Mouse (Mus musculus): ENCODE results near the gene Gabarapl2. TPM values are rescaled to one million over a fixed set of nuclear protein-coding genes. Genes with fewer than 3 reads are reported as not detected.

Gene Gabarapl2
- polyA plus RNA-seq, 1 experiment = 66.4 TPM

- Histone ChIP-seq H3K27me3 (ENCODE audit: control insufficient read depth, insufficient read depth, low read length, poor library complexity, severe bottlenecking) (no peaks in the 10 kb centered on the region), H3K4me1 (ENCODE audit: control insufficient read depth, insufficient read depth, low read length) (no peaks in the 10 kb centered on the region), H3K9me3 (replicated peaks; ENCODE audit: control insufficient read depth, insufficient read depth, low read length, poor library complexity, severe bottlenecking) (no peaks in the 10 kb centered on the region), H3K4me3 (ENCODE audit: low read depth, low read length) (peak overlapping the region; percentile 42), H3K27ac (ENCODE audit: insufficient read depth, low read length) (peak overlapping the region; percentile 62), H3K36me3 (ENCODE audit: control insufficient read depth, insufficient read depth, low read length, poor library complexity, severe bottlenecking) (no peaks in the 10 kb centered on the region; the same call in 1 of the 2 replicates), H3K9ac (ENCODE audit: low read depth, poor library complexity, severe bottlenecking) (0 out of 2 replicates have a peak overlapping the region, but pooled peaks have one; percentile 10)
- no peak for TF ChIP-seq CTCF (IDR thresholded peaks at IDR 0.05; ENCODE audit: low read depth, low read length)
- no peak for TF ChIP-seq POLR2A (IDR thresholded peaks at IDR 0.05; ENCODE audit: insufficient read depth, low read length)
- peak; percentile 29; the same call in 1 of the 2 replicates for TF ChIP-seq EP300 (IDR thresholded peaks at IDR 0.05; ENCODE audit: insufficient read depth, low read depth, low read length)
Observed at GRCm38 (mm10) chr8:111939516-111940142, 874 bp upstream of the Gabarapl2 start.

- no peaks in the 10 kb centered on the region for H3K27me3 ChIP-seq (ENCODE audit: control insufficient read depth, insufficient read depth, low read length, poor library complexity, severe bottlenecking)
- H3K9ac ChIP-seq (ENCODE audit: low read depth, poor library complexity, severe bottlenecking) = peak overlapping the region; percentile 81
- no peak overlapping the region for H3K27ac ChIP-seq (ENCODE audit: insufficient read depth, low read length)
- TF ChIP-seq EP300 (IDR thresholded peaks at IDR 0.05; ENCODE audit: insufficient read depth, low read depth, low read length) = no peak
- no peak for TF ChIP-seq POLR2A (IDR thresholded peaks at IDR 0.05; ENCODE audit: insufficient read depth, low read length)
- no peak for TF ChIP-seq CTCF (IDR thresholded peaks at IDR 0.05; ENCODE audit: low read depth, low read length)
- no peaks in the 10 kb centered on the region for H3K9me3 ChIP-seq (replicated peaks; ENCODE audit: control insufficient read depth, insufficient read depth, low read length, poor library complexity, severe bottlenecking)
- peaks cover 6% of the 10 kb centered on the region for H3K36me3 ChIP-seq (ENCODE audit: control insufficient read depth, insufficient read depth, low read length, poor library complexity, severe bottlenecking)
- H3K4me3 ChIP-seq (ENCODE audit: low read depth, low read length) = peak overlapping the region; percentile 90
- H3K4me1 ChIP-seq (ENCODE audit: control insufficient read depth, insufficient read depth, low read length) = no peaks in the 10 kb centered on the region
Observed at GRCm38 (mm10) chr8:111941101-111941454, 575 bp downstream of the Gabarapl2 start.

GRCm38 (mm10) chr8:111943544-111943943 lies 3.0 kb downstream of the Gabarapl2 start:
- no peak overlapping the region for H3K9ac ChIP-seq (ENCODE audit: low read depth, poor library complexity, severe bottlenecking)
- H3K27ac ChIP-seq (ENCODE audit: insufficient read depth, low read length) = no peak overlapping the region
- H3K4me3 ChIP-seq (ENCODE audit: low read depth, low read length) = no peak overlapping the region
- TF ChIP-seq CTCF (IDR thresholded peaks at IDR 0.05; ENCODE audit: low read depth, low read length) = no peak
- TF ChIP-seq EP300 (IDR thresholded peaks at IDR 0.05; ENCODE audit: insufficient read depth, low read depth, low read length) = peak; percentile 70; the same call in 1 of the 2 replicates
- TF ChIP-seq POLR2A (IDR thresholded peaks at IDR 0.05; ENCODE audit: insufficient read depth, low read length) = no peak
- peaks cover 18% of the 10 kb centered on the region for H3K36me3 ChIP-seq (ENCODE audit: control insufficient read depth, insufficient read depth, low read length, poor library complexity, severe bottlenecking)
- H3K9me3 ChIP-seq (replicated peaks; ENCODE audit: control insufficient read depth, insufficient read depth, low read length, poor library complexity, severe bottlenecking) = no peaks in the 10 kb centered on the region
- no peaks in the 10 kb centered on the region for H3K4me1 ChIP-seq (ENCODE audit: control insufficient read depth, insufficient read depth, low read length)
- H3K27me3 ChIP-seq (ENCODE audit: control insufficient read depth, insufficient read depth, low read length, poor library complexity, severe bottlenecking) = no peaks in the 10 kb centered on the region

- Histone ChIP-seq H3K27ac (ENCODE audit: insufficient read depth, low read length) (0 out of 2 replicates have a peak overlapping the region, but pooled peaks have one; percentile 1), H3K9ac (ENCODE audit: low read depth, poor library complexity, severe bottlenecking) (no peak overlapping the region), H3K36me3 (ENCODE audit: control insufficient read depth, insufficient read depth, low read length, poor library complexity, severe bottlenecking) (peaks cover 34% of the 10 kb centered on the region), H3K4me3 (ENCODE audit: low read depth, low read length) (no peak overlapping the region), H3K9me3 (replicated peaks; ENCODE audit: control insufficient read depth, insufficient read depth, low read length, poor library complexity, severe bottlenecking) (no peaks in the 10 kb centered on the region), H3K27me3 (ENCODE audit: control insufficient read depth, insufficient read depth, low read length, poor library complexity, severe bottlenecking) (no peaks in the 10 kb centered on the region), H3K4me1 (ENCODE audit: control insufficient read depth, insufficient read depth, low read length) (no peaks in the 10 kb centered on the region)
- TF ChIP-seq POLR2A (IDR thresholded peaks at IDR 0.05; ENCODE audit: insufficient read depth, low read length) (no peak), EP300 (IDR thresholded peaks at IDR 0.05; ENCODE audit: insufficient read depth, low read depth, low read length) (no peak), CTCF (IDR thresholded peaks at IDR 0.05; ENCODE audit: low read depth, low read length) (no peak)
Observed at GRCm38 (mm10) chr8:111947144-111947543, 6.6 kb downstream of the Gabarapl2 start.

- no peak overlapping the region for H3K4me3 ChIP-seq (ENCODE audit: low read depth, low read length)
- H3K36me3 ChIP-seq (ENCODE audit: control insufficient read depth, insufficient read depth, low read length, poor library complexity, severe bottlenecking) = peaks cover 37% of the 10 kb centered on the region
- H3K27me3 ChIP-seq (ENCODE audit: control insufficient read depth, insufficient read depth, low read length, poor library complexity, severe bottlenecking) = no peaks in the 10 kb centered on the region
- no peaks in the 10 kb centered on the region for H3K9me3 ChIP-seq (replicated peaks; ENCODE audit: control insufficient read depth, insufficient read depth, low read length, poor library complexity, severe bottlenecking)
- no peak for TF ChIP-seq POLR2A (IDR thresholded peaks at IDR 0.05; ENCODE audit: insufficient read depth, low read length)
- no peak for TF ChIP-seq CTCF (IDR thresholded peaks at IDR 0.05; ENCODE audit: low read depth, low read length)
- no peak for TF ChIP-seq EP300 (IDR thresholded peaks at IDR 0.05; ENCODE audit: insufficient read depth, low read depth, low read length)
- no peak overlapping the region for H3K9ac ChIP-seq (ENCODE audit: low read depth, poor library complexity, severe bottlenecking)
- H3K4me1 ChIP-seq (ENCODE audit: control insufficient read depth, insufficient read depth, low read length) = no peaks in the 10 kb centered on the region
- no peak overlapping the region for H3K27ac ChIP-seq (ENCODE audit: insufficient read depth, low read length)
Observed at GRCm38 (mm10) chr8:111947954-111948353, 7.5 kb downstream of the Gabarapl2 start.

GRCm38 (mm10) chr8:111950846-111951245 lies 10.3 kb downstream of the Gabarapl2 start:
- Histone ChIP-seq H3K36me3 (ENCODE audit: control insufficient read depth, insufficient read depth, low read length, poor library complexity, severe bottlenecking) (peaks cover 50% of the 10 kb centered on the region), H3K4me3 (ENCODE audit: low read depth, low read length) (no peak overlapping the region), H3K27me3 (ENCODE audit: control insufficient read depth, insufficient read depth, low read length, poor library complexity, severe bottlenecking) (no peaks in the 10 kb centered on the region), H3K27ac (ENCODE audit: insufficient read depth, low read length) (no peak overlapping the region), H3K9me3 (replicated peaks; ENCODE audit: control insufficient read depth, insufficient read depth, low read length, poor library complexity, severe bottlenecking) (no peaks in the 10 kb centered on the region), H3K9ac (ENCODE audit: low read depth, poor library complexity, severe bottlenecking) (no peak overlapping the region), H3K4me1 (ENCODE audit: control insufficient read depth, insufficient read depth, low read length) (no peaks in the 10 kb centered on the region)
- no peak for TF ChIP-seq EP300 (IDR thresholded peaks at IDR 0.05; ENCODE audit: insufficient read depth, low read depth, low read length)
- TF ChIP-seq CTCF (IDR thresholded peaks at IDR 0.05; ENCODE audit: low read depth, low read length) = no peak
- TF ChIP-seq POLR2A (IDR thresholded peaks at IDR 0.05; ENCODE audit: insufficient read depth, low read length) = no peak

Data from ES-Bruce4 (cell line).